Mouse (Mus musculus) Patski (cell line): Measurements from ENCODE around the gene Tsg101. TPM values are rescaled to one million over a fixed set of nuclear protein-coding genes. Genes with fewer than 3 reads are reported as not detected.

Source experiments
- ATAC-seq: fragments of 100-300 bp; one replicate; pipeline ENCODE4 v1.8.0; 2021
- CTCF ChIA-PET: fragments of 350-600 bp; sonication (Branson Sonifier 250); formaldehyde crosslinking; loops from one replicate; lab custom pipeline; 2022; ENCODE audit warnings: inconsistent platforms; lab: Charles Lee
- POLR2A ChIA-PET: fragments of 350-600 bp; sonication (Branson Sonifier 250); formaldehyde crosslinking; loops from one replicate; lab custom pipeline; 2022; ENCODE audit warnings: antibody characterized with exemption, inconsistent platforms; lab: Charles Lee
- DNase-seq: peaks from one replicate; pipeline ENCODE4 v3.0.0-alpha.2; 2011; ENCODE audit warnings: low read depth, low spot score
- H3K27me3 ChIP-seq: fragments of 371-371 bp; one replicate; pipeline ENCODE4 v1.5.1; 2021
- CTCF ChIP-seq: fragments of 100-300 bp; IDR thresholded peaks from one replicate; pipeline ENCODE4 v1.5.1; 2021
- in situ Hi-C: fragments of 300-500 bp; cut with MboI; formaldehyde crosslinking; loops from 3 replicates; pipeline ENCODE4 v1.11.1; 2018; ENCODE audit warnings: low pct_unique_long_range_greater_than_20kb, mixed read lengths
- polyA plus RNA-seq: library from polyadenylated mRNA; unstranded; gene quantifications from one replicate; pipeline ENCODE4 v1.2.3, GENCODE M21; 2021

Tsg101 gene
- polyA plus RNA-seq, 1 experiment from 2014 or later = 139 TPM

GRCm38 (mm10) chr7:46879851-46880250, 39.9 kb downstream of the Tsg101 start:
- ATAC-seq = no peak
- no peak for TF ChIP-seq CTCF
- DNase-seq = peak; percentile 44
- POLR2A ChIA-PET = no interaction called here
- H3K27me3 ChIP-seq = no peaks in the 10 kb centered on the region
- CTCF ChIA-PET = no interaction called here
- in situ Hi-C loops = no loop called here

GRCm38 (mm10) chr7:46877255-46877654, 42.5 kb downstream of the Tsg101 start:
- no peaks in the 10 kb centered on the region for H3K27me3 ChIP-seq
- ChIA-PET POLR2A (no interaction called here), CTCF (no interaction called here)
- no peak for ATAC-seq
- in situ Hi-C loops = no loop called here
- no peak for TF ChIP-seq CTCF
- DNase-seq = no peak

- in situ Hi-C loops = no loop called here
- no peak for TF ChIP-seq CTCF
- ChIA-PET POLR2A (no interaction called here), CTCF (no interaction called here)
- no peaks in the 10 kb centered on the region for H3K27me3 ChIP-seq
- ATAC-seq (no peak), DNase-seq (no peak)
Observed at GRCm38 (mm10) chr7:46876841-46877240, 42.9 kb downstream of the Tsg101 start.

GRCm38 (mm10) chr7:46871988-46872387, 47.8 kb downstream of the Tsg101 start:
- in situ Hi-C loops = no loop called here
- DNase-seq = no peak
- no peak for TF ChIP-seq CTCF
- no peak for ATAC-seq
- ChIA-PET CTCF (interaction anchor here (1.0 kb wide), 1 partner anchor 15 kb away, joined by 3 read pairs; no protein-coding TSS in a partner anchor), POLR2A (interaction anchor here (0.6 kb wide), 1 partner anchor 13 kb away, joined by 3 read pairs; no protein-coding TSS in a partner anchor)
- peaks cover 6% of the 10 kb centered on the region for H3K27me3 ChIP-seq

- POLR2A ChIA-PET = no interaction called here
- no peak for ATAC-seq
Observed at GRCm38 (mm10) chr7:46860996-46861395, 58.8 kb downstream of the Tsg101 start, which contains the start of gene Ldhc. Ldhc (plus strand) TSS chr7:46861203.

GRCm38 (mm10) chr7:46859031-46859430, 60.7 kb downstream of the Tsg101 start:
- no peaks in the 10 kb centered on the region for H3K27me3 ChIP-seq
- ATAC-seq (no peak), DNase-seq (no peak)
- in situ Hi-C loops = no loop called here
- TF ChIP-seq CTCF = no peak
- ChIA-PET POLR2A (interaction anchor here (1.6 kb wide), 1 partner anchor 13 kb away, joined by 3 read pairs; no protein-coding TSS in a partner anchor), CTCF (interaction anchor here (1.9 kb wide), 1 partner anchor 19 kb away, joined by 4 read pairs; no protein-coding TSS in a partner anchor)

More at GRCm38 (mm10) chr7:46860996-46861395, 58.8 kb downstream of the Tsg101 start, which contains the start of gene Ldhc:
- no peaks in the 10 kb centered on the region for H3K27me3 ChIP-seq
- DNase-seq = no peak
- CTCF ChIA-PET = no interaction called here
- in situ Hi-C loops = no loop called here
- no peak for TF ChIP-seq CTCF

GRCm38 (mm10) chr7:46857436-46857835, 62.3 kb downstream of the Tsg101 start:
- H3K27me3 ChIP-seq = no peaks in the 10 kb centered on the region
- TF ChIP-seq CTCF = no peak
- ChIA-PET CTCF (interaction anchor here (1.9 kb wide), 1 partner anchor 17 kb away, joined by 4 read pairs; no protein-coding TSS in a partner anchor), POLR2A (no interaction called here)
- no peak for DNase-seq
- in situ Hi-C loops = no loop called here
- ATAC-seq = no peak

GRCm38 (mm10) chr7:46855866-46856560, 63.8 kb downstream of the Tsg101 start:
- no peaks in the 10 kb centered on the region for H3K27me3 ChIP-seq
- in situ Hi-C loops = no loop called here
- ATAC-seq (no peak), DNase-seq (no peak)
- ChIA-PET POLR2A (interaction anchor here (0.6 kb wide), 1 partner anchor 11 kb away, joined by 3 read pairs; no protein-coding TSS in a partner anchor), CTCF (no interaction called here)
- no peak for TF ChIP-seq CTCF

- ChIA-PET CTCF (no interaction called here), POLR2A (no interaction called here)
- H3K27me3 ChIP-seq = no peaks in the 10 kb centered on the region
- DNase-seq (no peak), ATAC-seq (no peak)
- no peak for TF ChIP-seq CTCF
- in situ Hi-C loops = no loop called here
Observed at GRCm38 (mm10) chr7:46853365-46853764, 66.4 kb downstream of the Tsg101 start.

- no peaks in the 10 kb centered on the region for H3K27me3 ChIP-seq
- ATAC-seq (no peak), DNase-seq (no peak)
- in situ Hi-C loops = no loop called here
- ChIA-PET POLR2A (no interaction called here), CTCF (no interaction called here)
- TF ChIP-seq CTCF = no peak
Observed at GRCm38 (mm10) chr7:46852666-46853065, 67.1 kb downstream of the Tsg101 start.

GRCm38 (mm10) chr7:46851026-46851425, 68.7 kb downstream of the Tsg101 start:
- no peak for TF ChIP-seq CTCF
- in situ Hi-C loops = no loop called here
- POLR2A ChIA-PET = interaction anchor here (0.7 kb wide), 1 partner anchor 34 kb away, joined by 3 read pairs; no protein-coding TSS in a partner anchor
- no peak for ATAC-seq
- no peaks in the 10 kb centered on the region for H3K27me3 ChIP-seq
- no peak for DNase-seq
- CTCF ChIA-PET = interaction anchor here (1.0 kb wide), 1 partner anchor 34 kb away, joined by 4 read pairs; no protein-coding TSS in a partner anchor
